Mouse (Mus musculus): Measurements from ENCODE around the gene Slc25a20. TPM values are rescaled to one million over a fixed set of nuclear protein-coding genes. Genes with fewer than 3 reads are reported as not detected.
"Not testable (repeated sequence)": the region's sequence is repeated elsewhere in the genome, so short reads cannot be mapped to it uniquely, and the experiment has no call there.

Gene Slc25a20
- total RNA-seq (2021): 10 to 100 TPM; 17.9 to 18.9 TPM

- intact Hi-C loops (cut with DNase I): no loop called here
- DNase-seq: peak; percentile 71
Measured at GRCm38 (mm10) chr9:108661677-108662612, at the start of gene Slc25a20. Gene Slc25a20 (plus strand): TSS chr9:108662088.

DNA sequence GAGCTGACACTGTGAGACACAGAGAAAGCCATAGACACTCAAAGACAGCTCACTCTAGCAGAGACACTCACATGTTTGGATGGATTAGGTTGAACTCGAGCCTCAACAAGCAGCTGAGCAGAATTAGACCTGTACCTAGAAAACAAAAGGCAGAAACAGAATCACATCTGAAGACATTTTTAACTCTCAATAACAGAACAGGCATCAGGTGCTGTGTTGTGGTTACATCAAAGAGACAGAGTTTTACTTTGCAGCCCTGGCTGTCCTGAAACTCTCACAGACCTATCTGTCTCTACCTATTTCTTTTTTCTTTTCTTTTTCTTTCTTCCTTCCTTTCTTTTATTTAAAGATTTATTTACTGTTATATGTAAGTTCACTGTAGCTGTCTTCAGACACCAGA is 44.6 kb upstream of the Slc25a20 start:
- no peak for DNase-seq
- intact Hi-C loops (cut with DNase I): no loop called here

DNA sequence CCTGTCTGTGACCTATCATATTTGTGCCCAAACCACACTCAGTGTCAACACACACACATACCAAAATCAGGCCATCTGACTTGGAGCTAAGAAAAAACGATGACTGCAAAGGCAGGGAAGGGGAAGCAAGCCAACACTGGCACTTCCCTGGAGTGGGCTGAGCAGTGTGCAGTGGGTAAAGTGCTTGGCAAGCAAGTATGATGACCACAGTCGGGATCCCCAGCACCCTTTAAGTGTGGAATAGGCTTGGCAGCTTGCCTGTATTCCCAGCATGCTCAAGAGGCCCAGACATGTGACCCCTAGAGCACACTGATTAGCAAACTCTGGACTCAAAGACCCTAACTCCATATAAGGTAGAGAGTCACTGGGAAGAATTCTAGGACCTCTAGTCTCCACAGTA is 35.4 kb upstream of the Slc25a20 start:
- peak; percentile 24 for DNase-seq

GRCm38 (mm10) chr9:108628141-108628540 is 33.7 kb upstream of the Slc25a20 start:
- intact Hi-C loops (cut with DNase I): no loop called here
- no peak for DNase-seq

More for the DNA sequence above, 35.4 kb upstream of the Slc25a20 start:
- intact Hi-C loops (cut with DNase I): no loop called here

- intact Hi-C loops (cut with DNase I): no loop called here
- no peak for DNase-seq
Measured at GRCm38 (mm10) chr9:108630683-108631082, 31.2 kb upstream of the Slc25a20 start.

- no peak for DNase-seq
Measured at GRCm38 (mm10) chr9:108631631-108632256, 30.1 kb upstream of the Slc25a20 start.

GRCm38 (mm10) chr9:108632375-108632774 is 29.5 kb upstream of the Slc25a20 start:
- intact Hi-C loops (cut with DNase I): no loop called here
- DNase-seq: no peak

More at GRCm38 (mm10) chr9:108631631-108632256, 30.1 kb upstream of the Slc25a20 start:
- intact Hi-C loops (cut with DNase I): no loop called here

DNA sequence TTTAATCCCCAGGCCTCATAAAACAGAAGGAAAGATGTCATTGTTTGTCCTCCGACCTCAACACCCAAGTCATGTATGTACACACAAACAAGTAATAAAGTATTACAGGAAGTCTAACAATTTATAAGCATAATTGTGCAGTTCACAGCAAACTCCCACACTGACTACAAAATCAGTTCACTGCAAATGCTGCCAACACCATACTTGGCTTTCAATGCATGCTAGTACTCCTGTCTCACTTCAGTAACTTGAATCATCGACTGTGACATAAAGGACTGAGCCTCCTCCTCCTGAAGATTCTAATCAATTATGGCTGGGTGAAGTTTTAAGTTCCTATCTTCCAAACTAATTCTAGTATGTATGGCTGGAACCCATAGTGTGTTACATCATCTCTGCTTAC is 28.0 kb upstream of the Slc25a20 start:
- intact Hi-C loops (cut with DNase I): no loop called here
- no peak for DNase-seq

DNA sequence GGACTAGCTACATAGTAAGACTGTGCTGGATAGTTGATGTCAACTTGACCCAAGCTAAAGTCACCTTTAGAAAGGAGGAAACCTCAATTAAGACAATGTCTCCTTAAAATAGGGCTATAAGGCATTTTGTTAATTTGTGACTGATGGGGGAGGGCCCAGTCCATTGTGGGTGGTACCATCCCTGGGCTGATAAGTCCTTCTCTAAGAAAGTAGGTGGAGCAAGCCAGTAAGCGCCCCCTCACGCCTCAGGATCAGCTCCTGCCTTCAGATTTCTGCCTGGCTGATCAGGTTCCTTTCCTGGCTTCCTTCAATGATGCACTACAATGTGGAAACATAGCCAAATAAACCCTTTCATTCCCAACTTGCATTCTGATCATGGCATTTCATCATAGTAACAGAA is 26.5 kb upstream of the Slc25a20 start:
- no peak for DNase-seq
- intact Hi-C loops (cut with DNase I): no loop called here

DNA sequence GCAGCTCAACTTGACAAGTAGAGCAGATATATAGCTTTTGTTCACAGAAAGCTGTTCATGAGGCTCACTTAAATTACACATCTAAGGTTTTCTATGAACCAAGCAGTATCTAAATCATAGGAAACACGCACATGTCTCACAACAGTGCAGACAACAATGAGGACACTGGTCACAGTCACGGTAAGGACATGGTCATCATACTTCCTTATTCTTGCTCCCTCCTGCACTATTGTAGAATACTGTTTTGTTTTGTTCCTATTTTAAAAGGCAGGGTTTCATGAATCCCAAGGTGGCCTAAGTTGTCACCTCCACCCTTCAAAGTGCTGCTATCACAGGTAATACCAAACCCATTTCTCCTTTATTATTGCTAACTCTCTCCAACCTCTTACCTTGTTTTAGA is 22.1 kb upstream of the Slc25a20 start:
- intact Hi-C loops (cut with DNase I): no loop called here
- DNase-seq: no peak

DNA sequence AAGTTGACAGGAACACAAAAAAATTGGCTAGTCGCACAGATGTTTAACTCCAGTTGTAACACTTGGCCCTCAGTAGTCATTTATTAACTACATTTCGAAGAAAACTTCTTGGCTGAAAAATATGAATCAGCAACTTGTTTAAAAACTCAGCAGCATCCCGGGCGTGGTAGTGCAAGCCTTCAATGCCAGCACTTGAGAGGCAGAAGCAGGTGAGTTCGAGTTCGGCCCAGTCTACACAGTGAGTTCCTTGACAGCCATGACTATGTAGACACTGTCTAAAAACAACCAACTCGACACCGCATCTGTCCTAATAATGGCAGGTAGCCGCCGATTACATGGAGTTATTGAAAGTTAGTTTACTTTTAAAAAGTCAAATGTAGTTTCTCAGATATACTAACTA is 13.7 kb upstream of the Slc25a20 start:
- intact Hi-C loops (cut with DNase I): no loop called here
- DNase-seq: no peak

- intact Hi-C loops (cut with DNase I): no loop called here
- DNase-seq: peak; percentile 91
Measured at GRCm38 (mm10) chr9:108648611-108649560, 13.0 kb upstream of the Slc25a20 start, which contains the start of gene Arih2. Gene Arih2 (minus strand): TSS chr9:108649386.

DNA sequence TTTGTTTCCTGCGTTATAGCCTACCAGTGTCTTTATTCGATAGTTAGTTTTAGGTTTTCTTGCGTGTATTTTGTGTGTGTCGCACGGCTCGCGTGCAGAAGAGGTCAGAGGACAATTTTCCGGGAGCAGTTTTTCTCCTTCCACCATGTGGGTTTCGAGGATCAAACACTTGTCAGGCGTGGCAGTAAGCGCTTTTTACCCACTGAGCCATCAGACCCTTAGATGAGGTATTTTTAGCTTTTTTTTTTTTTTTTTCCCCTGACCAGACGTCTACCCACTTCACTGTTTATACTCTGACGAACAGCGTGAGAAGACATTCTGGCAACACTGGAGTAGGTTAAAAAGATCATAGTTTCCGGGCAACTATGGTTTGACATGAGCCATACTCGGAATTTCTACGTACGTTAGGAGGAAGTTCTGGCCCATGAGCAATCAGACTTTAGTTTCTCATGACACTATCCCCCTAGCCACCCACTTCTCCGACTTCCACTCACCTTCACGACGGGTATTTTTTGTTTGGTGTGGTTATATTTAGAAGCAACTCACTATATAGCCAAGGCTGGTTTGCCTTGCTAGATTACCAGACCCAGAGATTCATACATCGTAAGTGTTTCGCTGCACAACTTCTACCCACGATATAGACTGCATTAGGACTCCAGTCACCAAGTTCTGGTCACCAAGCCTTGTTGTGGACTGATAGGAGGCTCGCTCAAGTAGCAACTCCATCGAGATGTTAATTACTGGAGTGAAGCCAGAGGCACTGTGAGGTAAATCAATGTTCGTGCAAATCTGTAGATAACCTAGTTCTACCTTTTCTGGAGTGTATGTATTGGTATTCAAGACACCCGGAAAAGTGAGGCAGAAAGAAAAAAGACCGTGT is 12.1 kb upstream of the Slc25a20 start:
- no peak for DNase-seq
- intact Hi-C loops (cut with DNase I): no loop called here

DNA sequence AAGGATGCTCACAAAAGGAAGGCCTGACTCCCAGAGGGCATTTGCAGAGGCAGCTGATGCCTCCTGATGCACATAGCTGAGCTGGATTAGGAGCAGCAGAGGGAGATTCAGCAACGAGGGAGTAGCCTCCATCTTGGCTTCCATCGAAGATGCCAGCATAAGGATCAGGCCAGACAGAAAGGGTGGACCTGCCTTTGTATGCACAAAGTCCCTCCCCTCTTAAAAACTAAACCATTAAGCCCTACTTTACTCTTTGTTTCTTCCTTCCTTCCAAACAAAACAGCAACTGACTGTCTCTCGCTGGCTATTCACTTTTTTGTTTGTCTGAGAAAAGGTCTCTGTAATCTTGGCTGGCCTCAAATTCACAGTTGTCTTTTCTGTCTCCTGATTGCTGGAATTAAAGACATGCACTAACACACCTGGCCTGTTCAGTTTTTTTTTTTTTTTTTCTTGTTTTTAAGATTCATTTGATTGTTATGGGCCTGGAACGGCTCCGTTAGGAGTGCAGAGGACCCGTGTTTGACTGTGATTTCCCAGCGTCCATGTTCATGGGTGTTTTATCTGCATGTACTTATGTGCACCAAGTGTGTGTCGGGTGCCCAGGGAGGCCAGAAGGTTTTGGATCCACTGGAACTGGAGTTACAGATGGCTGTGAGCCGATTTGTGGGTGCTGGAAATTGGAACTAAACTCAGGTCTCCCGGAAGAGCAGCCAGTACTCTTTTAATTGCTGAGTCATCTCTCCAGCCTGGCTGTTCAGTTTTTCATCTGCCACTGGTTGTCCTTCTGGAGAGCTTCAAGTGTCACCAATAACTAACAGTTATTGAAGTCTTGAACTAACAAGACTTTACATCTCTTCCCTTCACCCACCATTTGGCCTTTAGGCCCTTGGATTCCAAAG is 7.1 kb upstream of the Slc25a20 start:
- intact Hi-C loops (cut with DNase I): no loop called here
- DNase-seq: no peak

DNA sequence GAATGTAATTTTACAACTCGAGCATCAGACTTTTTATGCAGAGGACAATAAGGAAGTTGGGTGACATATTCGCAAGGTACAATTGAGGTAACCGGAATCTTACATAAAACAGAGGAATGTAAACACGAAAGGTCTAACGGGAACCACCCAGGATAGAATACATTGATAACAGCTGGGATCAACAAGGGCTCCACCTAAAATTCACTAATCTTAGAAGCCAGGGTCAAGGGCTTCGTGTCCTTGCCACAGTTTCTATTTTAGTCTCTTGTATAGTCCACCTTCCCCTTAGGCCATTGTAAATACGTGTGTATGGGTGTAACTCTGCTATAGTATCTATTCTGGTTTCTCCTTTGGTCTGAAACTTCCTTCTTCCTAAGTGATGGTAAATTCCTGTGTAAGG is 6.0 kb upstream of the Slc25a20 start:
- DNase-seq; intact Hi-C loops (cut with DNase I): not testable (repeated sequence)

DNA sequence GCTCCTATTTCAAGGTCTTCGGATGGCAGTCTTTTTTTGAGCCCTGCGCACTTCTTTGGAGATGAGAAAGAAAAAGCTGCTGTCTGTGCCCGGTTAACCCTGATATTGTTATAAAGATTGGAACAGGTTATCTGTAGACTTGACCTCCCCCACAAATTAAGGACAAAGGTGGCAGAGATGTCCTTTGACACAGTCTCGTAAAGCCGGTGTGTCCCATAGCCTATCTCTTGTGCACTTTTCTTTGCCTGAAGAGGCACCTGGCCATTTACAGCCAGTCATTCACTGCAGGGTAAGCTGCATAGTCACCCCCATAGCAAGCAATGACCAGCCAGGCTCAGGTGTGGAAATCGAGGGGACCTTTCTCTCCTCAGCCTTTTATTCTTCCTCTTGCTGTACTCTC is 772 bp downstream of the Slc25a20 start:
- DNase-seq: no peak
- intact Hi-C loops (cut with DNase I): no loop called here

GRCm38 (mm10) chr9:108669875-108670274 is 8.0 kb downstream of the Slc25a20 start:
- intact Hi-C loops (cut with DNase I): no loop called here
- DNase-seq: no peak

DNA sequence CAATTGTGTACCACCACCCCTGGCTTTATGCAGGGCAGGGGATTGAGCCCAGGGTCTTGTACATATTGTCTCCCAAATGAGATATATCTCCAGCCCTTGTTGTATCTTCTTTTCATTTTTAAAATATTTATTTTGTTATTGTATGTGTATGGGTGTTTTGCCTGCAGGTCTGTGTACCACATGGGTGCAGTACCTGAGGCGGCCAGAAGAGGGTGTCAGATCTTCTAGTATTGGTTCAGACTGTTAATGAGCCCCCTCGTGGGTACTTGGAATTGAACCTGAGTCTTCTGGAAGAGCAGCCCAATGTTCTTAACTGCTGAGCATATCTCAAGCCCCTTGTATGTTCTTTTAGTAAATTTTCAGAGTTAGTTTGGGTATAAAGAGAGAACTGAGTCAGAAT is 11.3 kb downstream of the Slc25a20 start:
- peak; percentile 21 for DNase-seq
- intact Hi-C loops (cut with DNase I): no loop called here

- no peak for DNase-seq
- intact Hi-C loops (cut with DNase I): no loop called here
Measured at GRCm38 (mm10) chr9:108680026-108680425, 18.1 kb downstream of the Slc25a20 start.

Measured in left cerebral cortex, postnatal 4 days (tissue).